Mouse (Mus musculus) left cerebral cortex, postnatal 10 days (tissue): ENCODE measurements around the gene Maff. TPM values are rescaled to one million over a fixed set of nuclear protein-coding genes. Genes with fewer than 3 reads are reported as not detected.

ENCODE experiments used
- DNase-seq, 2 experiments: peaks; one replicate each; pipeline ENCODE4 v3.0.0; 2021 to 2022; ENCODE audit warnings: low spot score in 2 of 2, mixed read lengths in 1 of 2; ENCODE audit errors: extremely low spot score in 1 of 2
- intact Hi-C: fragments of 180-260 bp; cut with DNase I; formaldehyde crosslinking; loops from one replicate; pipeline ENCODE4 v1.15.1; 2025
- total RNA-seq, 2 experiments: library from RNA; stranded (reverse); gene quantifications; 2 replicates each; pipeline ENCODE4 v1.2.3; 2021

Gene Maff
- total RNA-seq, 2 experiments from 2014 or later, result 1.3 to 3.1 TPM

DNA sequence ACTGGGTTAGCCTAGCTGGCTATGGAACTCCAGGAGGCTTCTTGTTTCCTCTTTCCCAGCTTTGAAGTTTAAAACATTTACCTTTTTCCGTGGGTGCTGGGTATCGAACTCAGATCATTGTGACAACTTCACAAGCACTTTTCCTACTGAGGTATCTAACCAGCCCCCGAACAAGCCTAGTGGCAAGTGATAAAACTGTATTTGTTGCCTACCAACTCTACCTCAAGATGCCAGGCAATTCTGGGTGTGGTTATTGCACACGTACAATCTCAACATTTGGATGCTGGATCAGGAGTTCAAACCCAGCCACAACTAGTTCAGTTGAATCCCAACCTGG lies 17.5 kb upstream of the Maff start:
- DNase-seq, result no peak
- intact Hi-C loops, result no loop called here

- intact Hi-C loops, result no loop called here
- DNase-seq, result no peak
Observed at GRCm38 (mm10) chr15:79329346-79329978, 17.0 kb upstream of the Maff start.

GRCm38 (mm10) chr15:79329979-79330363 lies 16.4 kb upstream of the Maff start:
- intact Hi-C loops, result no loop called here
- no peak for DNase-seq

- no peak for DNase-seq
- intact Hi-C loops, result no loop called here
Observed at GRCm38 (mm10) chr15:79330521-79330920, 15.9 kb upstream of the Maff start.

DNA sequence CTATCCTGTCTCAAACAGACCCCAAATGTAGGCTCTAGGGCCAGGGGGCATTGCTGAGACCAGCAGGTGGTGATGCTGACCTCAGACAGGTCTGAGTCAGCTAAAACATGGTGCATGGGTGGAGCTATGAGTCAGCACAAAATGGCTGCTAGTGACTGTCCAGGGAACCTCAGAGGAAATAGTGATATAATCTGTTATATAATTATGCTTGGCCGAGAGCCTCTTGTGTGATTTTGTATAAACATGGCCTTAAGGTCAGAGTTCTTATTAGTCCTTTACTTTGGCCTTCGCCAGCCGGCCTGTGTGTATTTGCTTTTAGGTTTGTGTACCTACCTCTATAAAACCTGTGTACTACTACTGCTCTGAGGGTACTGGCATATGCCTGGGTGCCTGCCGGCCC lies 13.0 kb upstream of the Maff start:
- intact Hi-C loops, result no loop called here

GRCm38 (mm10) chr15:79335061-79335655 lies 11.3 kb upstream of the Maff start:
- intact Hi-C loops, result no loop called here
- no peak for DNase-seq

More for the DNA sequence above, 13.0 kb upstream of the Maff start:
- no peak for DNase-seq

DNA sequence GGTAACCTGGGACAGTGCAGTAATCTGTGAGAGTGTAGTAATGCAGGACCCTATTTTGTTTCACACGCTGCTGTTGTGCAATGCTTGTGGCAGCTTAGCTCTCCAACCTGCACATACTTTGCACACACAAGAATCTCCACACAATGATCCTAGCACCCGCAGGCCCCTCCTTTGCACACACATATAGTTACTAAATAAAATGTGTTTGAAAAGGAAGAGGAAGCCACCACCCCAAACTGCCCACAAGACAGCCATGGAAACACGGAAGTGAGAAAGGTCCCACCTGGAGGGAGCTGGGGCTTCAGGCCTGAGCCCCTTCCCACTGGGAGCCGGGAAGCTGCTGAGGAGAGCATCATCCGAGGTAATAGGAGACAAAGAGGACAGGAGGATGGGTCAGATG lies 7.4 kb upstream of the Maff start:
- intact Hi-C loops, result no loop called here
- no peak for DNase-seq

DNA sequence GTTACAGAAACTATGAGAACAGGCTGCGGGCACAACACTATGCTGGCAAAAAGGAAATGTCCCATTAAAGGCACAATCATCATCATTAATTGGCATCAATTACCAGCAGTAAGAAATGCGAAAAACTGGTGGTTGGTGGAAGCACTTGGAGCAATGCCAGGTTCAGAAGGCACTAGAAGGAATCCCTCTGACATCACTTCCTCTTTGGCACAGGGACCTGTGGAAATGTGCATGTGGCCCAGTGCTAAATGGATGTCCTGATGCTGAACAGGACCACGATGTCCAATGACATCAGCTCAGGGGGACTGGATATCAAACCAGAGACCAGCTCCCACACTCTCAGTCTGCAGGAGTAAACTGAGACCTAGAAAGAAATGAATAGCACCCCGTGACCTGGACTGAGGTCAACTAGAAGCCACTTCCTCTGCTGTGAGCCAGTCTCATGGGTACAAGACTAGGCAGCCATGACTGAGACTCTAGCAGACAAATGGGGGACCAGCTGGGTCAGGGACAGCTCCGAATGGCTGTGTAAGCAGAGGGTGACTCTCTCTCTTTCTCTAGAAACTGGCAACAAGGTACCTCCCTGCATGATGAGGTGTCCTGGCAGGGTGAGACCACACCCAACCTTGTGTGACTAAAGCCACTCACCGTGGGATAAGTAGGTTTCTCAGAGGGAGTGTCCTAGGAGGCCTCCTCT lies 3.6 kb upstream of the Maff start:
- intact Hi-C loops, result no loop called here
- DNase-seq, result no peak

DNA sequence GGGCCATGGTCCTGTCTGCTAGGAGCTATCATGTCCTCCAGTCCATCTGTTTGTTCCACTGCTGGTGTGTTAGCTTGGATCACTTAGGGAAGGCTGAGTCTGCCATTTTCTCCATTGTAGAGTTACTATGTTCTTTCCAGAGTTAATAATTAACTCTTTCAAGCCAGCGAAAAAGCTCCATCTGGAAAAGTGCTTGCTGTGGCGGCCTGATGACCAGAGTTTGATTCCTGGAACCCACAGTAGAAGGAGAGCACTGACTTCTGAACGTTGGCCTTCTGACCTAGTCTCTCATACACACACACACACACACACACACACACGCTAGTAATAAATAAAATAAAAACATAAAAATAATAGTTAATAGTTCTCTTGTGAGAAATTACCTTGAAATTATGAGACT lies 1.8 kb upstream of the Maff start:
- intact Hi-C loops, result no loop called here
- DNase-seq, result no peak

DNA sequence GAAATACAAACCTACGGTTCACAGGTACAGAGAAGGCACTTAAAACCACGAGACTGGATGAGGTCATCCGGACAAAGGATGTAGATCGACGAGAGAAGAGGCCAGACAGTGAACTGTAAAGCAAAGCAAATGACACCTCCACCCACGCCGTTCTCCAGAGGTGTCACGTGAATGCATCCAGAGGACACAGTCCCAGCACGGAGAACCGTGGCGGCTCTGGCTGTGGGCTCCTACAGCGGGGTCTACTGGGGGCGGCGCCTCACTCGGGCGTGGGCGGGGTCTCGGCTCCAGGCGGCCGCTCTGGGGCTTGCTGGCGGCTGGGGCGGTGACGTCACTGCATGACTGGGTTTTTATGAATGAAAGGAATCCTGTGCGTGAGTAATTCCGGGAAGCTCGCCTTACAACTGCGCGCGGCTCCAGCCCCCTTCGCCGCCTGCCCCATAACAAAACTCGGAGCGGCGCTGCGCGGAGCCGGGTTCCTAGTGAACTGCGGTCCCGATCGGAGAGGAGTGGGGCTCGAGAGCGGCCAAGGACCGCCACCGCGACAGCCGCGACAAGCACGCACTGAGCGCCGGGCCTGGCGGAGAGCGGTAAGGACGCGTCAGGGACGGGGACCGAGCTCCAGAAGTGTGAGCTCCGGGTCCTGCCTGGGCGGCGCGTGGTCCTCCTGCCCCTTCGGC lies 884 bp downstream of the Maff start:
- peak; percentile 90 to 94 for DNase-seq
- intact Hi-C loops, result no loop called here

GRCm38 (mm10) chr15:79347845-79348506 lies 1.6 kb downstream of the Maff start:
- intact Hi-C loops, result no loop called here
- peak in 1 of 2 experiments; percentile 77 for DNase-seq

DNA sequence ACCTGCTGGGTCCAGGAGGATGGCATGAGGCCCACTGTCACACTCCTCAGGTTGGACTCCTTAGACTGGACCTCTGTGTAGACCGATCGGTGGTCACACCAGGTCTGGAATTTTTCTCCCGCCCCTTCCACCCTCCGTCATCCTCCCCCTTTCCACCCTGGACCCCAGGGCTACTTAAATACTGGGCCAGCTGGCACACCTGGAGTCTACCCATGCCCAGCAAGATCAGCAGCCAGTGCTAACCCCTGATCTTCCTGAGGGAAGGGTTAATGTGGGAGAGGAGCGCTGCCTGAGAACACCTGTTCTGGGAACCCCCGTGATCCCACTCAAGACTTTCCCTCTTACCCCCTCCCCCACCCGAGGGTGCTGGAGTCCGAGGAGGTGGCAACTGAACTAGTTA lies 2.2 kb downstream of the Maff start:
- intact Hi-C loops, result no loop called here
- peak in 1 of 2 experiments; percentile 42 for DNase-seq

DNA sequence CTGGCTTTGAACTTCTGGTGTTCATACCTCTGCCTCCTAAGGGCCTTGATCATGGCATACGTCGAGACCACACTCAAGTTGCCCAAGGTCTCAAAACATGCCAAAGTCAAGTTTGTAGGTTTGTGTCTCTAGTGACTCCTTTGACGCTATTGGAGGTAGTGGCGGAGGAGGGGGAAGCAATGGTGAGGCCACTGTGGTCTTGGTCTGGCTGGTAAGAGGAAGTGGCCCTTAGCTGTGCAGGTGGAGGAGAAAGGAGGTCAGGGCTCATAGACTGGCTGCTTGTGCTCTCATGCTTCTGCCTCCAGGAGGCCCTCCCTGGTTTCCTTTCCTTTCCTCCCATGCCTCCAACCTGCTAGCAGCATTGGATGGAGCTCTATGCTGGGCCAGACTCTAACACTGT lies 4.4 kb downstream of the Maff start:
- intact Hi-C loops, result no loop called here
- DNase-seq, result no peak

GRCm38 (mm10) chr15:79351331-79351767 lies 4.9 kb downstream of the Maff start:
- intact Hi-C loops, result no loop called here
- DNase-seq, result peak in 1 of 2 experiments; percentile 80

- no peak for DNase-seq
- intact Hi-C loops, result no loop called here
Observed at GRCm38 (mm10) chr15:79352479-79352878, 6.1 kb downstream of the Maff start.

DNA sequence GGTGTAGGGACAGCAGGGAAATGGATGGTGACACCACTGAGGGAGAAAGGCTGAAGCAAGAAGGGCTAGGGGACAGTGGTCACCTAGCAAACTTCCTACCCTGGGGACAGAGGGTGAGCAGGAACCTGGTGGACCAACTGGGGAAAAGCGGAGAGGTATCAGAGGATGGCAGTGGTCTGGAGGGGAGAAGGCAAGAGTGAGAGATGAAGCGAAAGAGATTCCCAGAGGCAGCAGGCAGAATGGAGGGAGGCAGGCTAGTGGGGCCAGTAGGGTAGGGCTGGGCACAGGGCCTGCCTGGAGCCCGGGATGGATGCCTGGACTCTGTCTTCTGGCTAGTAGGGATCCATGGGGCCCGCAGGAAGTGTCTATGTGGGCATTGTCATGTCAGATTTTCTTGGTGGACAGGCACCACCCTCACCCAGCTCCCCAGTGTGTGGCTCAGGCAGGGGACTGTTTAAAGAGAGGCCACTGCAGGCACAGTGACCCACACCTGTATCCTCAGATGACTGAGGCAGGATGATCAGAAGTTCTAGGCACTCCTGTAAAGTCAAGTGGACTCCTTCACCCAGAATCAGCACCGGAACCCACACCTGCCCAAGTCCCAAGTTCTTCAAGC lies 7.4 kb downstream of the Maff start:
- intact Hi-C loops, result no loop called here

GRCm38 (mm10) chr15:79354619-79355018 lies 8.2 kb downstream of the Maff start:
- DNase-seq, result no peak
- intact Hi-C loops, result no loop called here

More for the DNA sequence above, 7.4 kb downstream of the Maff start:
- no peak for DNase-seq

DNA sequence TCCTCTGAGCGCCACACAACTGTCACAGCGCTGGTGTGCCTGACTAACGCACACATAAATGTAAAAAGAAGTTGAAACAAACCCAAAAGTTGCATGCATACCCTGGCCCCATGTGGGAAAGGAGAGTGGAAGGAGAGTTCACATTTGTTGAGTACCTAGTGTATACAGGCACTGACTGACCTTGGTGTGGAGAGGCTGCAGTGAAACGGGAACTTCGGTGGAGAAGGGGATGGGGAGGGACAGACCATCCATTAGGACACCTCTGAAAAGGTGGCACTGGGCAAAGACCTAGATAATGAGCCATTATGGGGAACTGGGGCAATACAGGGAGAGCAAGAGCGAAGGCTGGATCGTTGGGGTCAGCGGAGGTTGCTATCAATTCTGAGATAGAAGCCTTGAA lies 10.1 kb downstream of the Maff start:
- DNase-seq, result no peak
- intact Hi-C loops, result no loop called here
